Mouse (Mus musculus): Measurements from ENCODE around the gene Wasf1. TPM values are rescaled to one million over a fixed set of nuclear protein-coding genes. Genes with fewer than 3 reads are reported as not detected.

The Wasf1 gene
- polyA plus RNA-seq, 1 experiment from 2014 or later, result 0.61 TPM

GRCm38 (mm10) chr10:40950176-40950575 is 66.9 kb downstream of the Wasf1 start:
- Histone ChIP-seq H3K4me2 (ENCODE audit: low read depth, low read length) (no peak overlapping the region), H3K27ac (ENCODE audit: low read depth) (no peak overlapping the region), H3K36me3 (replicated peaks; ENCODE audit: insufficient read depth, low read length) (no peaks in the 10 kb centered on the region), H3K27me3 (ENCODE audit: insufficient read depth, low read length) (no peaks in the 10 kb centered on the region), H3K4me3 (ENCODE audit: low read depth, low read length) (no peak overlapping the region), H3K4me1 (ENCODE audit: insufficient read depth) (no peaks in the 10 kb centered on the region), H3K9me3 (ENCODE audit: low read length) (no peaks in the 10 kb centered on the region), H3K9ac (replicated peaks) (no peak overlapping the region)
- ATAC-seq (no peak), DNase-seq (no peak)
- TF ChIP-seq EP300 (IDR thresholded peaks at IDR 0.05; ENCODE audit: low read depth) (no peak), CTCF (IDR thresholded peaks at IDR 0.05; ENCODE audit: low read depth) (no peak)
- WGBS (ENCODE audit: insufficient replicate concordance), result 69% methylated on average over 3 of the region's 3 CpGs

DNA sequence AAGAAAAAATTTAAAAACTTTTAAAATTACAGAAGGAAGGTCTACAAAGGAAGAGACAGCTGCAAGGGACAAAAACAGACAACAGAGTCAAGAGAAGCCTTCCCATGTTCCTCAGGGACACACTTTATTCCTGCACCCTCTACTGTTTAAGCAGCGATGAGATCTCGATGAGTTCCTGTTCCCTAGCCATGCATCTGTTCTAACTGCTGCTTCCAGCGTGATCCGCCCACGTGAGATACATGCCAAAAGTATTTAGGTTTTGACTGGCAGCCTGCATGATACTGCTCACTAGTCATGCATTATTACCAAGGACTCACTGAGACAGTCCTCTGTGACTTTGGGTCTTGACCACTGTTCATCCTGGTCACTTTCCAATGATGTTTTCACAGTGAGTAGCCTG is 72.9 kb downstream of the Wasf1 start:
- no peak overlapping the region for H3K27ac ChIP-seq (ENCODE audit: low read depth)
- 78% methylated on average over 5 of the region's 5 CpGs for WGBS (ENCODE audit: insufficient replicate concordance)
- H3K27me3 ChIP-seq (ENCODE audit: insufficient read depth, low read length), result no peaks in the 10 kb centered on the region
- no peaks in the 10 kb centered on the region for H3K4me1 ChIP-seq (ENCODE audit: insufficient read depth)
- H3K4me2 ChIP-seq (ENCODE audit: low read depth, low read length), result no peak overlapping the region
- ATAC-seq, result no peak
- no peaks in the 10 kb centered on the region for H3K9me3 ChIP-seq (ENCODE audit: low read length)
- no peak for TF ChIP-seq EP300 (IDR thresholded peaks at IDR 0.05; ENCODE audit: low read depth)
- TF ChIP-seq CTCF (IDR thresholded peaks at IDR 0.05; ENCODE audit: low read depth), result no peak
- no peak for DNase-seq
- no peaks in the 10 kb centered on the region for H3K36me3 ChIP-seq (replicated peaks; ENCODE audit: insufficient read depth, low read length)
- no peak overlapping the region for H3K9ac ChIP-seq (replicated peaks)
- no peak overlapping the region for H3K4me3 ChIP-seq (ENCODE audit: low read depth, low read length)

- H3K9me3 ChIP-seq (ENCODE audit: low read length), result no peaks in the 10 kb centered on the region
- no peak overlapping the region for H3K27ac ChIP-seq (ENCODE audit: low read depth)
- H3K4me3 ChIP-seq (ENCODE audit: low read depth, low read length), result no peak overlapping the region
- no peaks in the 10 kb centered on the region for H3K36me3 ChIP-seq (replicated peaks; ENCODE audit: insufficient read depth, low read length)
- no peak for DNase-seq
- H3K27me3 ChIP-seq (ENCODE audit: insufficient read depth, low read length), result no peaks in the 10 kb centered on the region
- no peak overlapping the region for H3K4me2 ChIP-seq (ENCODE audit: low read depth, low read length)
- no peaks in the 10 kb centered on the region for H3K4me1 ChIP-seq (ENCODE audit: insufficient read depth)
- H3K9ac ChIP-seq (replicated peaks), result no peak overlapping the region
- 40% methylated on average over 6 of the region's 6 CpGs for WGBS (ENCODE audit: insufficient replicate concordance)
- ATAC-seq, result no peak
- TF ChIP-seq CTCF (IDR thresholded peaks at IDR 0.05; ENCODE audit: low read depth), result no peak
- TF ChIP-seq EP300 (IDR thresholded peaks at IDR 0.05; ENCODE audit: low read depth), result no peak
These were observed 78.1 kb downstream of the Wasf1 start for GRCm38 (mm10) chr10:40961365-40961764.

GRCm38 (mm10) chr10:40962008-40962407 is 78.7 kb downstream of the Wasf1 start:
- 79% methylated on average over 4 of the region's 4 CpGs for WGBS (ENCODE audit: insufficient replicate concordance)
- no peaks in the 10 kb centered on the region for H3K9me3 ChIP-seq (ENCODE audit: low read length)
- H3K4me1 ChIP-seq (ENCODE audit: insufficient read depth), result no peaks in the 10 kb centered on the region
- no peak overlapping the region for H3K4me3 ChIP-seq (ENCODE audit: low read depth, low read length)
- H3K27me3 ChIP-seq (ENCODE audit: insufficient read depth, low read length), result no peaks in the 10 kb centered on the region
- no peak overlapping the region for H3K27ac ChIP-seq (ENCODE audit: low read depth)
- no peak overlapping the region for H3K4me2 ChIP-seq (ENCODE audit: low read depth, low read length)
- no peak for ATAC-seq
- TF ChIP-seq EP300 (IDR thresholded peaks at IDR 0.05; ENCODE audit: low read depth), result no peak
- TF ChIP-seq CTCF (IDR thresholded peaks at IDR 0.05; ENCODE audit: low read depth), result no peak
- no peaks in the 10 kb centered on the region for H3K36me3 ChIP-seq (replicated peaks; ENCODE audit: insufficient read depth, low read length)
- DNase-seq, result no peak
- no peak overlapping the region for H3K9ac ChIP-seq (replicated peaks)

DNA sequence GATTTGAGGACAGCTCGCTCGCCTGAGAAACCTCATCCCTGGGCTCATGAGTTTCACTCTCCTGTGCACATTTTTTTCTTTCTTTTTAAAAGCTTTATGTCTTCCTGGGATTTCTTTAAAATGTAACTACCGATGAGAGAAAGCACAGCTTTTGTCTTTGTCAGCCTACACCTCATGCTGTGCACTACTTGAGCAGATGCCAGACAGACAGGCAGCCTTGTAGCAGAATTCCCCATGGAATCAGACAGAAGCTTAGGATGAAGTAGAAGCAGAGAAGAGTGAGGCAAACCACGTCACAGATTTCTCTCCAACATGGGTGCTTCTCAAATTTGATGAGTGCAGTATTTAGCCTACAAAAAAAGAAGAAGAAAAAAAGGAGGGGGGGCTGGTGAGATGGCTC is 81.3 kb downstream of the Wasf1 start:
- H3K27me3 ChIP-seq (ENCODE audit: insufficient read depth, low read length), result no peaks in the 10 kb centered on the region
- H3K27ac ChIP-seq (ENCODE audit: low read depth), result no peak overlapping the region
- ATAC-seq, result no peak
- H3K9ac ChIP-seq (replicated peaks), result no peak overlapping the region
- H3K9me3 ChIP-seq (ENCODE audit: low read length), result no peaks in the 10 kb centered on the region
- TF ChIP-seq EP300 (IDR thresholded peaks at IDR 0.05; ENCODE audit: low read depth) (no peak), CTCF (IDR thresholded peaks at IDR 0.05; ENCODE audit: low read depth) (no peak)
- H3K4me2 ChIP-seq (ENCODE audit: low read depth, low read length), result no peak overlapping the region
- WGBS (ENCODE audit: insufficient replicate concordance), result 67% methylated on average over 4 of the region's 4 CpGs
- DNase-seq, result no peak
- H3K4me1 ChIP-seq (ENCODE audit: insufficient read depth), result no peaks in the 10 kb centered on the region
- H3K4me3 ChIP-seq (ENCODE audit: low read depth, low read length), result no peak overlapping the region
- no peaks in the 10 kb centered on the region for H3K36me3 ChIP-seq (replicated peaks; ENCODE audit: insufficient read depth, low read length)

- ATAC-seq (no peak), DNase-seq (no peak)
- Histone ChIP-seq H3K27ac (ENCODE audit: low read depth) (no peak overlapping the region), H3K27me3 (ENCODE audit: insufficient read depth, low read length) (no peaks in the 10 kb centered on the region), H3K4me2 (ENCODE audit: low read depth, low read length) (no peak overlapping the region), H3K9ac (replicated peaks) (no peak overlapping the region), H3K36me3 (replicated peaks; ENCODE audit: insufficient read depth, low read length) (no peaks in the 10 kb centered on the region), H3K4me3 (ENCODE audit: low read depth, low read length) (no peak overlapping the region), H3K9me3 (ENCODE audit: low read length) (no peaks in the 10 kb centered on the region), H3K4me1 (ENCODE audit: insufficient read depth) (no peaks in the 10 kb centered on the region)
- TF ChIP-seq CTCF (IDR thresholded peaks at IDR 0.05; ENCODE audit: low read depth) (no peak), EP300 (IDR thresholded peaks at IDR 0.05; ENCODE audit: low read depth) (no peak)
- WGBS (ENCODE audit: insufficient replicate concordance), result 60% methylated on average over 8 of the region's 8 CpGs
These were observed 85.3 kb downstream of the Wasf1 start for GRCm38 (mm10) chr10:40968551-40968950.

Measured in liver, postnatal 0 days (tissue).